Mouse (Mus musculus) WW6 (cell line): ENCODE measurements at regions not wholly inside any gene's neighbourhood (a gene's known extent, or its start where the extent isn't known, plus 50 kb on each side); places are given as distances from the start of the nearest gene placed in this dataset.

Experiments used
- DNase-seq: peaks from one replicate; pipeline ENCODE4 v3.0.0-alpha.2; 2013; ENCODE audit warnings: low read depth, low spot score

- no peak for DNase-seq
Observed at GRCm38 (mm10) chr4:81970472-81970871, 527.9 kb upstream of the Mpdz start.

GRCm38 (mm10) chr4:81969621-81970115 is 527.1 kb upstream of the Mpdz start:
- DNase-seq = no peak

GRCm38 (mm10) chr4:81966054-81966623 is 523.5 kb upstream of the Mpdz start:
- DNase-seq = no peak

DNA sequence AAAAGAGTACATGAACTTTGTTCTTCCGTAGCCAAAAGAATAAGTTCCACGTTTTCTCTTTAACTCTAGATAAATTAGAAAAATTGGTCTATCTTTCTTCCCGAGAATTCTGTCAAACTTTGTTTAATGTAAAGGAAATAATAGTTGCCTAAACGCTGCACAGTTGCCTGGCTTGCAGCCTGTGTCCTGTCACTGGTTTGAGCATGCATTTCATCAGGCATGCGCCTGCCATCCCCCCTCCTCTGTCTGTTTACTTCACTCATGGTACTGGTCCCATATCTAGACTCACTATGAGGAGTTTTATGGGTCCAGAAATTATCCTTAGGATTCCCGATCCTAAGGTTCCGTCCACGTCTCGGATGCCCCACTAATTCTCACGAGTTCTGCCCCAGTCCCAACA is 520.5 kb upstream of the Mpdz start:
- DNase-seq = no peak

GRCm38 (mm10) chr4:81962586-81962985 is 520.0 kb upstream of the Mpdz start:
- DNase-seq = no peak

GRCm38 (mm10) chr4:81960552-81961534 is 518.2 kb upstream of the Mpdz start:
- no peak for DNase-seq

- DNase-seq = no peak
Observed at GRCm38 (mm10) chr4:81956926-81957694, 514.5 kb upstream of the Mpdz start.

- DNase-seq = no peak
Observed at GRCm38 (mm10) chr4:81953023-81953422, 510.4 kb upstream of the Mpdz start.

- no peak for DNase-seq
Observed at GRCm38 (mm10) chr4:81937384-81937783, 494.8 kb upstream of the Mpdz start.

DNA sequence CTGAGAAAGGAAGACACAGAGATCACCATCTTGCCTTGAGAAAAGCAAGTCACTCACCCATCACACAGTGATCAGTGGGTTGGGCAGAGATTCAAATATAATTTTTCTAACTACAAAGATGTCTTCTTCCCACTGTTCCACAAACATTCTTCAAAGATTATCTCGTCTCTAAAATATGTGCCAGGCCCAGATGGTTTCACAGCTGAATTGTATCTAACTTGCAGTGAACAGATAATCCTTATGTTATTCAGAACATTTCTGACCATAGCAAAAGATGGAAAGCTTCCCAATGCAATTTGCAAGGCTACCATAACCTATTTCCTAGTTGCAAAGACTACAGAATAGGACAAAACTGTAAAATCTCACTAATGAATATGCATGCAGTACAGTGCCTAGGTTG is 488.3 kb upstream of the Mpdz start:
- DNase-seq = no peak

DNA sequence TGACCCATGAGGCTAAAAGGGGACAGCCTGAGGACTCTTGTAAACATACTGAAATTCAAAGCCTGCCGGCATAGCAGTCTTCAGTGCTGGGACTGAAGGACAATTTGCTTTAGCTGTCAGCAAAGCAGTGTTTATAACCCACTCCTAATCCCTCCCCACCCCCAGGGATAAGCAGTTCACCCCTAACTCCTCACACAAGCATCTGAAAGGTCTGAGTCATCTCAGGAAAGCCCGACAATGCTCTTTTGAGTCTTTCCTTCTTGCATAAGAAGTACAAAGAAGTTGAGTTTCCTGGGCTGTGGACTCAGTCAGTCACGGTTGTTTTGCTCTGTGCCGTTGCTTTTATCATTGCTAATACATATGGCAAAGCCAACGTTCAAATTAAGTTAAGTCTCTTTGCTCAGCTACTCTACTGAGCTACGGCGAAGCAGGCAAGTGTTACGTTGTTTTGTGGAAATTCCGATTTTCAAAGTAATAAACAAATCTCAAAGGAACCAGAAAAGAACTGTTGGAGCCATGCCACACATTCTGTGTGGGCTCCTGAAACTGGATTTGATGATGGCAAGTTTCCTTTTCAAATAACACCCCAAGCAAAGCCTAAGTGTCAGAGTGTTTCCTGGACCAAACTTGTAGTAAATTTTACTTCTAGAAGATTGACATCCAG is 486.1 kb upstream of the Mpdz start:
- no peak for DNase-seq

DNA sequence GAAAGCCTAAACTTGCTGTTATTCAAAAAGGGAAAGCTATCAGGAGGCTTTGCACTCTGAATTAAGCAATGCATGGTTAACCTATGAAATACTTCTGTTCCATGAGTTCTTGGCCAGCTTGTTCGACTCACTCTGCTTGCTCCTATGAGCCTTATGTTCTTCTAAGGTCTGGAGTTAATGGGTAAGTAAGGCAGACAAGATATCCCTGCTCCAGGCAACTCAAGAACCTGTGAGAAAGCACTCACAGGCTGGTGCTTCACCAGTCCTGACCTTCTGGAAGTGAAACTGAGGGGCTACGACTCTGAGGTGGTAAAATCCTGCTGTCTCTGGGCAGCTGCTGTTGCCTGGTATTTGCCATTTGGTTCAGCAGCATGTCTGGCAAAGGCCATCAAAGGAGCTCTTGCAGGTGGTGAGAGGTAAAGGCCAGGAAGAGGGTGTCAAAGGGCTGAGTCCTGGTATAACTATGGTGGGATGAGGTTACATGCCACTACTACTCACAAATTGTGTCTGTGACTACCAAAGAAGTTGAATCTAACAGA is 484.6 kb upstream of the Mpdz start:
- DNase-seq = no peak

DNA sequence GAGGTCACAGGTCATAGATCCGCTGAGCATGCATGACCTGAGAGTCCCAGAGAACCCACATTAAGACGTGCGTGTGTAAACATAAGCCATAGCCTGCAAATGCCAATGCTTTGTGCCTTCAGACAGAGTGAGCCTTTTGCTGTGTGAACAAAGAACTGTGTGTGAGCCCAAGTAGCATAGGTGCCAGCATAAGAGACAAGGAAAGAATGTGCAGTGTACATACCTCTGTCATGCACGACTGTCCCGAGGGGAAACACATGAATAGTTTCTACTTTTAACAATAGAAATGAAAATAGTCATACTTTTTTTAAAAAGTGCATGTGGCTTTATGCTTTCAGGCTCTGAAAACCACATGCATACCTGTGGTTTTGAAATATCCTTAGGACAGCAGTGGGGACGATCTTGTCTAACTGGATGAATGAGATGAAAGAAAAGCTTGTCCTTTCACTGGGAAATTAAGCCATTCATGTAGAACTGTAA is 484.1 kb upstream of the Mpdz start:
- no peak for DNase-seq

DNA sequence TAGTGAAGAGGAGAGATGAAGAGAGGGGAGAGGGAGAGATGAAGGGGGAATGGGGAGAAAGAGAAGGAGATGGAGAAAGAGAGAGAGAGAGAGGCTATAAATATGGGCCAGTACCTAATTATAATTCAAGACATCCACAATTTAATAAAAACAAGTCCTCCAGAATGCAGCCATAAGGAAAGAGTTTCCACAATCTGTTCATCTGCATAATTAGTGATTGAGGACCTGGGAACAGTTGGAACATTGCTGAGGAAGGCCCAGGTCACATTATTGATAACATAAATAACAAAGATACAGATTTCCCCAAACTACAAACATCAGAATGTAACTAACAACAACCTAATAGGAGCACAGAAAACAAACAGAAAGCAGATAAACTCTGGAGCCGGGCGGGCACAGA is 483.0 kb upstream of the Mpdz start:
- no peak for DNase-seq

- no peak for DNase-seq
Observed at GRCm38 (mm10) chr4:81924120-81924519, 481.5 kb upstream of the Mpdz start.

DNA sequence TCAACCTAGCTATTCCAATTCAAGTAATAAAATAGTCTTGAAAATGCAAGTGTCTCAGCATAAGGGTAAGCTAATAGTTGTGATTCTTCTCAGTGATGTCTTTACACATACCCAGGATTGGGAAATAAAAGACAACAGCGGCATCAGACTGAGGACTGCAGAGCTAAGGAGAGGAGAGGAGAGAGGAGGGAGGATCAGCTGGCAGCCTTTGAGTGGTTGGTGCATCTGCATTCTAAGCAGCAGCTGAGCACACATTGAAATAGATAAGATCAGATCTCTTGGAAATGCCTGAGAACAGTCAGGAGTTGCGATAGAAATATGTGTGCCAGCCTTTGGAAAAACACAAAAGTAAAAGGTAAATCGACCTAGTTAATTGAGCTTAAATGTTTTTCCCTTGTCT is 480.3 kb upstream of the Mpdz start:
- no peak for DNase-seq

- DNase-seq = no peak
Observed at GRCm38 (mm10) chr4:81914971-81915370, 472.4 kb upstream of the Mpdz start.

GRCm38 (mm10) chr4:81913296-81913695 is 470.7 kb upstream of the Mpdz start:
- no peak for DNase-seq

- DNase-seq = no peak
Observed at GRCm38 (mm10) chr4:81912653-81913052, 470.0 kb upstream of the Mpdz start.

DNA sequence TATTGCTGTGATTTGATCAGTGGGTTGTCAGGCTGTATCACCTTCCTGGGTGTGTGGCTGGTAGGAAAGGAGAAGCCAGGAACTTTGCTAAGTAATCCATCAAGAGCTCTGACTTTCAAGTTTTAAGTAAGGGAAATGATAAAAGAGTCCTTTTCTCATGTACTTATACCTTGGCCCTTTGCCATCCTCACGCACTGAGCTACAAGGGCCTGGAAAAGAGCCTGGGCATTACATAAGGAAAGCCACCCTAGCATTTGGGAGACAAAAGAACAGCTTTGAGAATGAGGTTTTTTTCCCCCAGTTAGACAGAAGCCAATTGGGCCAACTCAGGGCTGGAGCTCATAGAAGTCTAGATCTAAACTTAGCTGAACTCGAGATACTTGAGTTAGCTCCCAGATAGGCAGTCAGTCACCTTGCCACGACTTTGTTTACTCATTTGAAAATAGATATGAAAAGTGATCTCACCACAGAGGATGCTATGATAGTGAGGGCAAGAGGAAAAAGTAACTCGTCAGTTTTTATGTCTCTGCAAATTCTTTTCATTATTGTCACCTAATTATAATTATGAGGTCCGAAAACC is 457.4 kb upstream of the Mpdz start:
- no peak for DNase-seq

- DNase-seq = no peak
Observed at GRCm38 (mm10) chr4:81898661-81899060, 456.0 kb upstream of the Mpdz start.
